Comparison of ENCODE assay signal across 8 mouse cellular contexts in the genomic region with DNA sequence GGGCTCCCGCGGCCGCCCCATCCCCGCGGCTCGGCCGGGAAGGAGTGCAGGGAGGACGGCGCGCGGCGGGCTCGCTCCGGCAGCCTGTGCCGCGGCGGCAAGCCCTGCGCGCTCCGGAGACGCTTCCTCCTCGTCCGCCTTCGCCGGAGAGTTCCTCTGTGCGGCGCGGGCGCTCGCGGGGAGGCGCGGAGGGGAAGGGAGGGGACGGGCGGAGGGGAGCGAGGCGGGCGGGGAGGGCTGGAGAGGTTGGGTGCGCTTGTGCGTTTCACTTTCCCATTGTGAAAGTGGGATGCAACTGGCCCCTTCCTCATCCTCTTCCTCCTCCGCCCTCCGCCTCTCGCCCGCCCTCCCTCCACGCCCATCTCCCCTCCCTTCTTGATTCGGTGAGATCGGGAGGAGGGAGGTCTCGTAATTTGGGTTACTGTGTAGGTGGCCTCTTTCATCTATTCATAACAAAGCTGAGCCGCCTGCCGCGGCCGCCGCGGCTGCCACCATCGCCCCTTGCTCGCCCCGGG. TPM values are rescaled to one million over a fixed set of nuclear protein-coding genes. Genes with fewer than 3 reads are reported as not detected.
A peak's percentile ranks its signal among the peaks of the same experiment; 100 is the strongest.
DNase-seq lines count a peak whose midpoint lies in the region; ATAC-seq and TF ChIP-seq lines count a peak whose summit lies in the region.

Gene Plxnc1 (minus strand): TSS at position 145 of the 515 bp plus-strand sequence.

- DNase-seq in cerebellum, adult 11 months, result peak; percentile 34
- no peak for DNase-seq in cerebellum, adult 11-12 months
- peak; percentile 82 to 88 for DNase-seq in cerebellum, postnatal 10 days
- DNase-seq in gastrocnemius, postnatal 25 days, result peak; percentile 21
- peak; percentile 32 for DNase-seq in limb, embryonic 14.5 days (ENCODE audit: low spot score)
- peak; percentile 64 to 68 for DNase-seq in spleen, adult 18-20 months

- no peak within 1 kb of the TSS for H3K27ac ChIP-seq in intestine, embryonic 15.5 days
- H3K27ac ChIP-seq in limb, embryonic 14.5 days (replicated peaks; ENCODE audit: low read depth, low read length), result no peak within 1 kb of the TSS
- peak within 1 kb of the TSS; percentile 97 for H3K27ac ChIP-seq in midbrain, embryonic 13.5 days

- H3K4me2 ChIP-seq in intestine, embryonic 15.5 days (replicated peaks), result peak within 1 kb of the TSS; percentile 98
- peak within 1 kb of the TSS; percentile 96 for H3K4me2 ChIP-seq in limb, embryonic 14.5 days (replicated peaks; ENCODE audit: low read depth, low read length, severe bottlenecking)
- H3K4me2 ChIP-seq in midbrain, embryonic 13.5 days (replicated peaks), result peak within 1 kb of the TSS; percentile 73

- no peak for TF ChIP-seq POLR2A in limb, embryonic 14.5 days (IDR thresholded peaks at IDR 0.05; ENCODE audit: borderline replicate concordance, extremely low read depth, insufficient read depth, insufficient read length)

- under 1% methylated on average over 39 of the region's 57 CpGs for WGBS in intestine, embryonic 15.5 days
- WGBS in limb, embryonic 14.5 days, result 0% methylated on average over 18 of the region's 57 CpGs
- WGBS in midbrain, embryonic 13.5 days, result 0% methylated on average over 39 of the region's 57 CpGs

- peaks cover 26% of the 10 kb centered on the region for H3K4me1 ChIP-seq in intestine, embryonic 15.5 days (replicated peaks)
- H3K4me1 ChIP-seq in limb, embryonic 14.5 days (ENCODE audit: control insufficient read depth, insufficient read depth, low read length), result peaks cover 14% of the 10 kb centered on the region
- peaks cover 60% of the 10 kb centered on the region for H3K4me1 ChIP-seq in midbrain, embryonic 13.5 days (replicated peaks)

- H3K27me3 ChIP-seq in intestine, embryonic 15.5 days (replicated peaks), result peaks cover 48% of the 10 kb centered on the region
- peaks cover 49% of the 10 kb centered on the region for H3K27me3 ChIP-seq in limb, embryonic 14.5 days (ENCODE audit: control insufficient read depth, insufficient read depth, low read length)
- H3K27me3 ChIP-seq in midbrain, embryonic 13.5 days, result peaks cover 9% of the 10 kb centered on the region

- peak; percentile 59 for ATAC-seq in intestine, embryonic 15.5 days
- ATAC-seq in limb, embryonic 14.5 days (ENCODE audit: low FRiP score, low read depth), result peak; percentile 37
- ATAC-seq in midbrain, embryonic 13.5 days, result peak; percentile 68

- H3K9ac ChIP-seq in intestine, embryonic 15.5 days, result peak within 1 kb of the TSS; percentile 61
- H3K9ac ChIP-seq in limb, embryonic 14.5 days (ENCODE audit: low read depth, low read length, severe bottlenecking), result peak within 1 kb of the TSS; percentile 66
- peak within 1 kb of the TSS; percentile 91 for H3K9ac ChIP-seq in midbrain, embryonic 13.5 days (replicated peaks)

- peak within 1 kb of the TSS; percentile 72 for H3K4me3 ChIP-seq in intestine, embryonic 15.5 days (replicated peaks)
- H3K4me3 ChIP-seq in limb, embryonic 14.5 days (replicated peaks; ENCODE audit: low read length), result peak within 1 kb of the TSS; percentile 60
- peak within 1 kb of the TSS; percentile 83 for H3K4me3 ChIP-seq in midbrain, embryonic 13.5 days (replicated peaks)

- no peaks in the 10 kb centered on the region for H3K36me3 ChIP-seq in intestine, embryonic 15.5 days
- no peaks in the 10 kb centered on the region for H3K36me3 ChIP-seq in limb, embryonic 14.5 days (ENCODE audit: control insufficient read depth, insufficient read depth, low read length)
- H3K36me3 ChIP-seq in midbrain, embryonic 13.5 days, result no peaks in the 10 kb centered on the region

- no peaks in the 10 kb centered on the region for H3K9me3 ChIP-seq in intestine, embryonic 15.5 days
- H3K9me3 ChIP-seq in limb, embryonic 14.5 days (ENCODE audit: control insufficient read depth, low read length), result no peaks in the 10 kb centered on the region
- no peaks in the 10 kb centered on the region for H3K9me3 ChIP-seq in midbrain, embryonic 13.5 days

RNA-seq across cellular contexts. Expression of gene Plxnc1, which starts in this region (rescaled TPM):
- under 1 TPM; 0.61 to 0.75 TPM for total RNA-seq in gastrocnemius, postnatal 25 days (2021)
- 1.0 and 1.3 TPM in 2 replicates for polyA plus RNA-seq in intestine, embryonic 15.5 days (2015; fragmentation: Nextera tagmentation; extraction: Ambion mirVana)
- polyA plus RNA-seq in limb, embryonic 14.5 days (2012; rRNA removed), result 4.2 and 4.7 TPM in 2 replicates
- 3.0 and 3.6 TPM in 2 replicates for polyA plus RNA-seq in limb, embryonic 14.5 days (2014; fragmentation: Nextera tagmentation; extraction: Ambion mirVana)
- 8.7 and 9.4 TPM in 2 replicates for polyA plus RNA-seq in midbrain, embryonic 13.5 days (2015; fragmentation: Nextera tagmentation; extraction: Ambion mirVana)

Comparison
In these comparisons a context has a peak if more than half of its experiments do, and no peak if none do; other contexts are left out.
1. Peak in DNase-seq in gastrocnemius, postnatal 25 days; RNA of the gene not detected or under 1 TPM.